In the genomic region with DNA sequence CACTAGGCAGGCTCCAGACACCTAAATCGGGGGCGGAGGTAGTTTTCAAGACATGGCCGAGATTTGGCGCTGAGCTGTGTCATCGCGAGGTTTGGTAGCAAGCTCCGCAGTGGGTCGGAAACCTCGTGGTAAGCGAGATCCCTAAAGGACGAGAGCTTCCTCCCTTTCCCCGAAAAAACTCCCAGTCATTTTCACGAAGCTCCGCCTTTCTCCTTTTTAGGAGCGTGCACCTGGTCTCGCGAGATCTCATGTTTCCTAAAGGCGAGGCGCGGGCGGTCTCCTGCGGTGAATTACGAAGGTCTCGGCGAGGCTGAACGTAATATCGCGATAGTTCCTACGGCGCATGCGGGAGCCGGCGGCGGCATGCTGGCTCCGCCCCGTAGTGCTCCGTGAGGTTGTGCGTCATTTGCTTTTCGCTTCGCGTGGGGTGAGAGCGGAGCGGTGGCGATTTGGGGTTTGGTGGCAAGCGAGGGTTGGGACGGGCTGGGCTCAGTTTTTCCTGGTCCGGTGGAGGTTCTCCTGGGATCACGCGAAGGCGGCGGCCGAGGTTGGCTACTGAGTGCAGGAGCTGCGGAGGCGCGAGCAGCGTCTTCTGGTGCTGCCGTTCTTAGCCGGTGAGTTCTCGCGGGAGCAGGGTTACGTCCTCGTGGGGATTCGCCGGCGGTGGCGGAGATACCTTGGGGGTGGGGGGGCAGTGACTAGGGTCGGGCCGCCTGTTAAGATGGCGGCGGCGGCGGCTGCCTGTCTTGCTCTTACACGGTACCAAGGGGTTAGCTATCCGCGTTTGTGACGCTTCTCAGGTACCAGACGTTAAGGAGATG, we compare ENCODE assay signal across 7 mouse cellular contexts. TPM values are rescaled to one million over a fixed set of nuclear protein-coding genes. Genes with fewer than 3 reads are reported as not detected.
A peak's percentile ranks its signal among the peaks of the same experiment; 100 is the strongest.
DNase-seq lines count a peak whose midpoint lies in the region; ATAC-seq lines count a peak whose summit lies in the region.

No protein-coding gene starts in this region.

- no peaks in the 10 kb centered on the region for H3K4me1 ChIP-seq in intestine, embryonic 16.5 days (ENCODE audit: control insufficient read depth, insufficient read depth, low read length)
- no peaks in the 10 kb centered on the region for H3K4me1 ChIP-seq in midbrain, embryonic 11.5 days (ENCODE audit: control insufficient read depth, insufficient read depth, low read length)

- H3K4me2 ChIP-seq in intestine, embryonic 16.5 days (ENCODE audit: low read depth, low read length), result peak overlapping the region; percentile 52; the same call in 1 of the 2 replicates
- H3K4me2 ChIP-seq in midbrain, embryonic 11.5 days, result peak overlapping the region; percentile 61

- peak; percentile 94 for DNase-seq in adrenal gland, adult 8-10 months
- peak; percentile 88 for DNase-seq in embryo, embryonic 9.5 days (ENCODE audit: extremely low spot score)
- DNase-seq in gastrocnemius, postnatal 4 days (ENCODE audit: low spot score in 2 of 2), result peak; percentile 70 to 89
- peak; percentile 91 for DNase-seq in left cerebral cortex, postnatal 36 days (ENCODE audit: low spot score in 2 of 2)
- peak; percentile 97 for DNase-seq in midbrain, embryonic 11.5 days (ENCODE audit: low spot score, missing footprints)
- DNase-seq in skeletal muscle tissue, adult 2 months (ENCODE audit: low read depth, low spot score), result peak; percentile 99

- no peaks in the 10 kb centered on the region for H3K36me3 ChIP-seq in intestine, embryonic 16.5 days (ENCODE audit: control insufficient read depth, insufficient read depth, low read length)
- no peaks in the 10 kb centered on the region for H3K36me3 ChIP-seq in midbrain, embryonic 11.5 days (ENCODE audit: control insufficient read depth, insufficient read depth, low read length)

- H3K4me3 ChIP-seq in intestine, embryonic 16.5 days (ENCODE audit: low read length), result peak overlapping the region; percentile 55
- H3K4me3 ChIP-seq in midbrain, embryonic 11.5 days (ENCODE audit: low read depth, low read length), result peak overlapping the region; percentile 45

- H3K27ac ChIP-seq in intestine, embryonic 16.5 days (ENCODE audit: low read length), result peak overlapping the region; percentile 87
- peak overlapping the region; percentile 89 for H3K27ac ChIP-seq in midbrain, embryonic 11.5 days (ENCODE audit: low read depth, low read length)

- ATAC-seq in intestine, embryonic 16.5 days, result peak; percentile 92
- ATAC-seq in midbrain, embryonic 11.5 days (ENCODE audit: low FRiP score), result peak; percentile 88

- H3K9me3 ChIP-seq in intestine, embryonic 16.5 days (ENCODE audit: control insufficient read depth, low read length), result no peaks in the 10 kb centered on the region
- H3K9me3 ChIP-seq in midbrain, embryonic 11.5 days (ENCODE audit: control insufficient read depth, low read length), result no peaks in the 10 kb centered on the region; the same call in 1 of the 2 replicates

- peaks cover 4% of the 10 kb centered on the region; the same call in 1 of the 2 replicates for H3K27me3 ChIP-seq in intestine, embryonic 16.5 days (replicated peaks; ENCODE audit: control insufficient read depth, insufficient read depth, low read length)
- no peaks in the 10 kb centered on the region for H3K27me3 ChIP-seq in midbrain, embryonic 11.5 days (ENCODE audit: control insufficient read depth, insufficient read depth, low read length)

- WGBS in intestine, embryonic 16.5 days, result 14% methylated on average over 74 of the region's 77 CpGs
- WGBS in midbrain, embryonic 11.5 days, result 14% methylated on average over 75 of the region's 77 CpGs

- peak overlapping the region; percentile 73 for H3K9ac ChIP-seq in intestine, embryonic 16.5 days (ENCODE audit: low read depth, low read length)
- H3K9ac ChIP-seq in midbrain, embryonic 11.5 days (ENCODE audit: low read length), result peak overlapping the region; percentile 70

- intact Hi-C loops in left cerebral cortex, postnatal 36 days (cut with DNase I), result loop anchor here (2.0 to 5.0 kb wide), 3 partner anchors 168 to 1146 kb away; a partner anchor contains a TSS

RNA-seq across cellular contexts. Expression of a gene that starts 2.6 kb away (rescaled TPM):
- total RNA-seq in adrenal gland, adult 8-10 months (2022), result 100 to 1,000 TPM; 206 to 308 (median 243) TPM
- 100 to 1,000 TPM; 146 to 152 TPM for total RNA-seq in gastrocnemius, postnatal 4 days (2021)
- 24.5 and 30.1 TPM in 2 replicates for polyA plus RNA-seq in intestine, embryonic 16.5 days (2015; fragmentation: Nextera tagmentation; extraction: Ambion mirVana)
- 100 to 1,000 TPM; 258 to 308 TPM for total RNA-seq in left cerebral cortex, postnatal 36 days (2021)
- 55.5 and 64.5 TPM in 2 replicates for polyA plus RNA-seq in midbrain, embryonic 11.5 days (2014; fragmentation: Nextera tagmentation; extraction: Ambion mirVana)

Comparison
In these comparisons a context has a peak if more than half of its experiments do, and no peak if none do; other contexts are left out.
1. Peak in every context shown above with its lines: DNase-seq, ATAC-seq, H3K4me3 ChIP-seq and H3K27ac ChIP-seq.